Mouse (Mus musculus) myocyte (in vitro differentiated cells): ENCODE data around the gene Jph4. TPM values are rescaled to one million over a fixed set of nuclear protein-coding genes. Genes with fewer than 3 reads are reported as not detected.

Experiments used
- H3K27me3 ChIP-seq: one replicate; pipeline ENCODE4 v1.6.1; 2011; ENCODE audit not compliant: control insufficient read depth, insufficient read depth, insufficient read length
- H3K36me3 ChIP-seq: one replicate; pipeline ENCODE4 v1.6.1; 2011; ENCODE audit not compliant: control insufficient read depth, insufficient read depth
- H3K4me2 ChIP-seq: one replicate; pipeline ENCODE4 v1.6.1; 2011; ENCODE audit warnings: low read depth, control low read depth
- H3K4me3 ChIP-seq: one replicate; pipeline ENCODE4 v1.5.1; 2011; ENCODE audit warnings: mild to moderate bottlenecking, control low read depth, moderate library complexity
- H3K79me2 ChIP-seq: one replicate; pipeline ENCODE4 v1.6.1; 2011; ENCODE audit not compliant: control insufficient read depth, insufficient read depth
- H3ac ChIP-seq: one replicate; pipeline ENCODE4 v1.6.1; 2011; ENCODE audit not compliant: control insufficient read depth, insufficient read length
- CEBPB ChIP-seq: IDR thresholded peaks from 2 replicates; pipeline ENCODE4 v1.6.1; 2011; ENCODE audit warnings: mild to moderate bottlenecking, moderate library complexity; ENCODE audit not compliant: poor library complexity, insufficient read depth, severe bottlenecking
- E2F4 ChIP-seq: IDR thresholded peaks from one replicate; pipeline ENCODE4 v1.6.1; 2011; ENCODE audit warnings: mild to moderate bottlenecking, control low read depth, moderate library complexity; ENCODE audit not compliant: insufficient read depth
- MAX ChIP-seq: IDR thresholded peaks from one replicate; pipeline ENCODE4 v1.6.1; 2011; ENCODE audit warnings: low read depth, mild to moderate bottlenecking, control low read depth
- MYOD1 ChIP-seq, 3 experiments: IDR thresholded peaks; one replicate each; pipeline ENCODE4 v1.6.1; 2011; ENCODE audit warnings: control low read depth in 2 of 3, low read depth in 2 of 3, mild to moderate bottlenecking in 2 of 3, moderate library complexity in 1 of 3; ENCODE audit not compliant: insufficient read length in 2 of 3, control insufficient read depth in 1 of 3
- MYOG ChIP-seq, 3 experiments: IDR thresholded peaks; one replicate each; pipeline ENCODE4 v1.6.1; 2011; ENCODE audit warnings: control low read depth in 2 of 3, low read depth in 2 of 3, mild to moderate bottlenecking in 2 of 3; ENCODE audit not compliant: insufficient read length in 2 of 3, control insufficient read depth in 1 of 3, insufficient read depth in 1 of 3
- POLR2A ChIP-seq: IDR thresholded peaks from one replicate; pipeline ENCODE4 v1.6.1; 2011; ENCODE audit warnings: low read depth, mild to moderate bottlenecking, control low read depth, moderate library complexity; ENCODE audit not compliant: insufficient read length
- POLR2AphosphoS2 ChIP-seq: IDR thresholded peaks from one replicate; pipeline ENCODE4 v1.6.1; 2011; ENCODE audit warnings: low read depth, control low read depth; ENCODE audit not compliant: insufficient read length
- REST ChIP-seq: IDR thresholded peaks from one replicate; pipeline ENCODE4 v1.6.1; 2011; ENCODE audit warnings: mild to moderate bottlenecking, control low read depth, moderate library complexity; ENCODE audit not compliant: insufficient read depth, insufficient read length
- SRF ChIP-seq: IDR thresholded peaks from one replicate; pipeline ENCODE4 v1.6.1; 2011; ENCODE audit warnings: low read depth; ENCODE audit not compliant: control insufficient read depth, insufficient read length
- TCF12 ChIP-seq: IDR thresholded peaks from one replicate; pipeline ENCODE4 v1.6.1; 2011; ENCODE audit warnings: mild to moderate bottlenecking, control low read depth; ENCODE audit not compliant: poor library complexity, insufficient read depth, severe bottlenecking
- TCF3 ChIP-seq: IDR thresholded peaks from one replicate; pipeline ENCODE4 v1.6.1; 2011; ENCODE audit warnings: low read depth, control low read depth; ENCODE audit not compliant: insufficient read length
- USF1 ChIP-seq: IDR thresholded peaks from one replicate; pipeline ENCODE4 v1.6.1; 2011; ENCODE audit warnings: low read depth, mild to moderate bottlenecking, control low read depth, moderate library complexity
- polyA plus RNA-seq: library from polyadenylated mRNA; unstranded; fragments of >200 nt; fragmentation: generic; extraction: Trizol; gene quantifications from one replicate; pipeline ENCODE4 v1.2.1, GENCODE M21; 2012; ENCODE audit warnings: missing spikeins

Jph4 gene
- polyA plus RNA-seq, 1 experiment = not detected

DNA sequence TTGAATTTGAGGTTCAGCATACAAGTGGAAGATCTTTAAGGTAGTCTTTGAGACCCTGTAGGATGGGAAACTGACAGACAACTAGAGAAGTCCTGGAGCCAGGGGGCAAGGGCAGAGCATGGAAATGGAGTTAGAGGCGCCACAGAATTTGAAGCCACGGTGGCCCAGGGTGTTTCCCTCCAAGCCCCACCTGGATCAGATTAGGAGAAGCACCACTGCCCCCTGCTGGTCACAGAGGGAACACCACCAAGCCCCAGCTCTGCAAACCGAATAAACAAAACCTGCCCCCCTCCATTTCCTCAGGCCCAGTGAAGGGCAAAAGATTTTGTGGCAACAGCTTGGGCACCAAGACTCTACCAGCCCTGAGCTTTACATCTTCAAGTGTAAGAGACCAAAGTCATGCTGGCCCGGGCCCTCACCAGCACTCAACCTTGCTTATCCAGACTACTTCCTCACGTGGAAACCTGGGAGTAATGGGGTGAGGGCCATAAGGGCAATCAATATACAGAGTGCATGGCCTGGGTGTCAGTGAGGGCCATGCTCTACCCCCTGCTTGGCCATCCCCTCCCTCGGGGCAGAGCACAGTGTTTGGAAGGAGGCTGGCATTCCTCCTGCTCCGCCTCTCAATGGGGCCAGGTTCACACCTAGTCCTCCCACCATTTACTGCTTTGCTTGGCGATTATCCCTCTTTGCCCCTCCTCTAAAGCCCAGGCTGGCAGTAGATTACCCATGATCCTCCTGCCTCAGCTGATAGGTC is 37.3 kb downstream of the Jph4 start:
- no peaks in the 10 kb centered on the region for H3K27me3 ChIP-seq
- H3K4me2 ChIP-seq = no peak overlapping the region
- no peak overlapping the region for H3ac ChIP-seq
- H3K79me2 ChIP-seq = no peaks in the 10 kb centered on the region
- TF ChIP-seq E2F4 (no peak), POLR2AphosphoS2 (no peak), MYOD1 (IDR thresholded peaks at IDR 0.05; ENCODE audit: control insufficient read depth in 1 of 3, insufficient read length in 2 of 3, low read depth in 2 of 3) (no peak), MAX (no peak), USF1 (no peak), REST (no peak)
- no peak overlapping the region for H3K4me3 ChIP-seq
- H3K36me3 ChIP-seq = no peaks in the 10 kb centered on the region

DNA sequence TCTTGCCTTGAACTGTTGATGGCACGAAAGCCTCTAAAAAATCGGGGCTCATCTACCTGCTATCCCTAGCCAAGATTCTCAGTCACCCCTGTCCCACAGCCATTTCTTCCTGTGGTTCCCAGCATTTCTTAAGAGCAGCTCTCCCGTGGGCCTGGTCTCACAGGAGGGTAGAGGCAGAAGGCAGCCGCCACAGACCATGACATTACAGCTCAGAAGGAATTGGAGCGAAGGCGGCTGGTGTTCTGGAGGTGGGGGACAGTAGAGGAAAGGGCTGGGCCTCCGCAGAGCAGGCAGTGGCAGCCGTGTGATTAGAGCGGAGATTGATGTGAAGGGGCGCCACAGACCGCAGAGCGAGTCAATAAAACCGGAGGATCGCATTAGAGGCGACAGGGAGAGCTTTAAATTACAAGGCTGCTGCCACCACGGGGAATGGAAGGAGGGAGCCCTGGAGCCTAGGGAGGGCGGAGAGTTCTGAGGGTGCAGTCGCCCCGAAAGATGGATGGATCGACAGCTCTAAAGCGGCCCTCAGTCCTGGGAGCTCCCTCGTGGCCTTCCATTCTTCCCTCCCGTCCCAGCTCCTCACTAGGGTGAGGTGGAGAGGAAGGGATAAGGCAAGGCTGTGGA is 38.3 kb downstream of the Jph4 start:
- H3ac ChIP-seq = no peak overlapping the region
- H3K4me3 ChIP-seq = no peak overlapping the region
- TF ChIP-seq REST = no peak
- no peak for TF ChIP-seq SRF
- no peak for TF ChIP-seq MYOD1 (IDR thresholded peaks at IDR 0.05; ENCODE audit: control insufficient read depth in 1 of 3, insufficient read length in 2 of 3, low read depth in 2 of 3)
- TF ChIP-seq USF1 = no peak
- no peak for TF ChIP-seq POLR2A
- TF ChIP-seq TCF12 = no peak
- TF ChIP-seq E2F4 = no peak
- TF ChIP-seq POLR2AphosphoS2 = no peak
- TF ChIP-seq CEBPB = no peak
- no peak for TF ChIP-seq MYOG (IDR thresholded peaks at IDR 0.05; ENCODE audit: control insufficient read depth in 1 of 3, insufficient read depth in 1 of 3, insufficient read length in 2 of 3, low read depth in 2 of 3)
- no peak for TF ChIP-seq TCF3
- no peak for TF ChIP-seq MAX
- no peaks in the 10 kb centered on the region for H3K27me3 ChIP-seq
- H3K4me2 ChIP-seq = no peak overlapping the region
- H3K79me2 ChIP-seq = no peaks in the 10 kb centered on the region
- H3K36me3 ChIP-seq = no peaks in the 10 kb centered on the region

- TF ChIP-seq E2F4 (no peak), USF1 (no peak), REST (no peak), MYOG (IDR thresholded peaks at IDR 0.05; ENCODE audit: control insufficient read depth in 1 of 3, insufficient read depth in 1 of 3, insufficient read length in 2 of 3, low read depth in 2 of 3) (no peak), POLR2AphosphoS2 (no peak), MAX (no peak), TCF3 (no peak), TCF12 (no peak), SRF (no peak), CEBPB (no peak), POLR2A (no peak), MYOD1 (IDR thresholded peaks at IDR 0.05; ENCODE audit: control insufficient read depth in 1 of 3, insufficient read length in 2 of 3, low read depth in 2 of 3) (no peak)
- Histone ChIP-seq H3K79me2 (no peaks in the 10 kb centered on the region), H3ac (no peak overlapping the region), H3K36me3 (no peaks in the 10 kb centered on the region), H3K4me3 (no peak overlapping the region), H3K27me3 (no peaks in the 10 kb centered on the region), H3K4me2 (no peak overlapping the region)
Measured at GRCm38 (mm10) chr14:55077481-55078365, 39.0 kb downstream of the Jph4 start.

GRCm38 (mm10) chr14:55076956-55077355 is 39.8 kb downstream of the Jph4 start:
- Histone ChIP-seq H3K27me3 (no peaks in the 10 kb centered on the region), H3K4me2 (no peak overlapping the region), H3ac (no peak overlapping the region), H3K36me3 (no peaks in the 10 kb centered on the region), H3K4me3 (no peak overlapping the region), H3K79me2 (no peaks in the 10 kb centered on the region)
- TF ChIP-seq POLR2A = no peak
- no peak for TF ChIP-seq POLR2AphosphoS2
- TF ChIP-seq TCF12 = no peak
- TF ChIP-seq CEBPB = no peak
- no peak for TF ChIP-seq E2F4
- no peak for TF ChIP-seq TCF3
- no peak for TF ChIP-seq MYOD1 (IDR thresholded peaks at IDR 0.05; ENCODE audit: control insufficient read depth in 1 of 3, insufficient read length in 2 of 3, low read depth in 2 of 3)
- no peak for TF ChIP-seq REST
- TF ChIP-seq USF1 = no peak
